Mouse (Mus musculus): Measurements from ENCODE around the gene Car2. TPM values are rescaled to one million over a fixed set of nuclear protein-coding genes. Genes with fewer than 3 reads are reported as not detected.

The Car2 gene
- total RNA-seq (2021), result 10 to 100 TPM in 1 of 2 experiments, 1 to 10 TPM in 1; 7.3 to 12.5 TPM
- long read RNA-seq, experiment 1, transcript Car2-201 (7 exons, 1,788 nt), result major isoform, 29 of 31 reads
- long read RNA-seq, experiment 1, partial matches to known transcripts, result 0 of 31 reads
- long read RNA-seq, experiment 1, other reads (novel, unspliced or antisense), result 2 of 31 reads
- long read RNA-seq, experiment 2, transcript Car2-201 (7 exons, 1,788 nt), result major isoform, 11 of 12 reads
- long read RNA-seq, experiment 2, partial matches to known transcripts, result 0 of 12 reads
- long read RNA-seq, experiment 2, other reads (novel, unspliced or antisense), result 1 of 12 reads

GRCm38 (mm10) chr3:14886102-14887098 is at the start of gene Car2:
Gene Car2 (plus strand): TSS chr3:14886273.
- DNase-seq, result peak; percentile 67

- DNase-seq, result no peak
Measured at GRCm38 (mm10) chr3:14838936-14839335, 47.1 kb upstream of the Car2 start.

- DNase-seq, result no peak
Measured at GRCm38 (mm10) chr3:14839466-14840118, 46.5 kb upstream of the Car2 start.

- no peak for DNase-seq
Measured at GRCm38 (mm10) chr3:14848587-14849254, 37.4 kb upstream of the Car2 start.

- DNase-seq, result no peak
Measured at GRCm38 (mm10) chr3:14853966-14854365, 32.1 kb upstream of the Car2 start.

GRCm38 (mm10) chr3:14854446-14854845 is 31.6 kb upstream of the Car2 start:
- DNase-seq, result no peak

GRCm38 (mm10) chr3:14857874-14858273 is 28.2 kb upstream of the Car2 start:
- no peak for DNase-seq

- no peak for DNase-seq
Measured at GRCm38 (mm10) chr3:14860291-14860690, 25.8 kb upstream of the Car2 start.

- DNase-seq, result no peak
Measured at GRCm38 (mm10) chr3:14861165-14861564, 24.9 kb upstream of the Car2 start.

GRCm38 (mm10) chr3:14861787-14862186 is 24.3 kb upstream of the Car2 start:
- no peak for DNase-seq

- no peak for DNase-seq
Measured at GRCm38 (mm10) chr3:14862654-14863021, 23.4 kb upstream of the Car2 start.

- DNase-seq, result no peak
Measured at GRCm38 (mm10) chr3:14863022-14863711, 22.9 kb upstream of the Car2 start, which contains the start of gene Car3. Gene Car3 (plus strand): TSS chr3:14863512.

GRCm38 (mm10) chr3:14863922-14864321 is 22.2 kb upstream of the Car2 start:
- no peak for DNase-seq

- DNase-seq, result no peak
Measured at GRCm38 (mm10) chr3:14865941-14866340, 20.1 kb upstream of the Car2 start.

- DNase-seq, result peak; percentile 61
Measured at GRCm38 (mm10) chr3:14869779-14870178, 16.3 kb upstream of the Car2 start.

- DNase-seq, result no peak
Measured at GRCm38 (mm10) chr3:14870528-14870927, 15.5 kb upstream of the Car2 start.

- no peak for DNase-seq
Measured at GRCm38 (mm10) chr3:14871386-14871785, 14.7 kb upstream of the Car2 start.

GRCm38 (mm10) chr3:14874402-14875040 is 11.6 kb upstream of the Car2 start:
- no peak for DNase-seq

GRCm38 (mm10) chr3:14876325-14876918 is 9.7 kb upstream of the Car2 start:
- no peak for DNase-seq

- DNase-seq, result no peak
Measured at GRCm38 (mm10) chr3:14877251-14877909, 8.7 kb upstream of the Car2 start.

All from gastrocnemius, postnatal 10 days (tissue).